Mouse (Mus musculus) left cerebral cortex, adult 2 months (tissue): ENCODE measurements around the gene Col9a3. TPM values are rescaled to one million over a fixed set of nuclear protein-coding genes. Genes with fewer than 3 reads are reported as not detected.

Source experiments
- DNase-seq, 2 experiments: peaks; one replicate each; pipeline ENCODE4 v3.0.0; 2021 to 2022; ENCODE audit warnings: low spot score in 2 of 2, mixed read lengths in 1 of 2; ENCODE audit errors: extremely low spot score in 1 of 2
- H3K27ac ChIP-seq: fragments of 200-600 bp; 2 replicates; pipeline ENCODE4 v1.8.1; 2022
- H3K4me3 ChIP-seq: fragments of 200-600 bp; 2 replicates; pipeline ENCODE4 v1.8.1; 2022
- CTCF ChIP-seq: fragments of 200-600 bp; IDR thresholded peaks from 2 replicates; pipeline ENCODE4 v1.8.1; 2022; ENCODE audit warnings: antibody characterized with exemption, mild to moderate bottlenecking, moderate library complexity
- intact Hi-C: fragments of 180-260 bp; cut with DNase I; formaldehyde crosslinking; loops from one replicate; pipeline ENCODE4 v1.15.1; 2025
- long read RNA-seq, 2 experiments: library from polyadenylated mRNA; stranded (forward); transcript quantifications; one replicate each; pipeline ENCODE4 v2.0.0; 2021; ENCODE audit warnings: borderline mapping rate in 2 of 2
- total RNA-seq, 2 experiments: library from RNA; stranded (reverse); gene quantifications; 2 replicates each; pipeline ENCODE4 v1.2.3; 2021

Col9a3 gene
- 1 to 10 TPM; 5.1 to 7.2 TPM for total RNA-seq
- long read RNA-seq, experiment 1, partial matches to known transcripts: 0 of 2 reads
- long read RNA-seq, experiment 1, other reads (novel, unspliced or antisense): 1 of 2 reads
- long read RNA-seq, experiment 2, partial matches to known transcripts: 0 of 2 reads
- long read RNA-seq, experiment 2, other reads (novel, unspliced or antisense): 1 of 2 reads

DNA sequence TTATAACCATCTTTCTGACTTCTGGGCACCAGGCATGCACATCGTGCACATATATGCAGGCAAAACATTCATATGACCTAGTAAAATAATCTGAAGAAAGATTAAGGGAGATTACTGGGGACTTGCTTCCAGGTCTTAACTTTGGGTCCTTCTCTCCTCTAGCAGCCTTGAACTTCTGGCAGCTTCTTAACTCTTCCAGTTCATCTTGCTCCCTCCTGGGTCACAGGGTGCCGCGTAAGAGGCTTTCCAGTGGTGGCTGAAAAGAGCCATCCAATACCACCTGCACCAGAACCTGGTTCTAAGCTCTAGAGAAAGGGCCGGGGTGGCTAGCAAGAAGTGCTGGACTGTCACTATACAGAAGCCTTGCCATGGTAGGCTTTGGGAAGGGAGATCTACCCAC is at the start of gene Col9a3:
Gene Col9a3, plus strand, starts transcription at position 301 of the 400 bp plus-strand sequence.
- Histone ChIP-seq H3K27ac (no peak within 1 kb of the TSS), H3K4me3 (peak within 1 kb of the TSS; percentile 24)
- no peak for TF ChIP-seq CTCF
- intact Hi-C loops: no loop called here
- DNase-seq: no peak

DNA sequence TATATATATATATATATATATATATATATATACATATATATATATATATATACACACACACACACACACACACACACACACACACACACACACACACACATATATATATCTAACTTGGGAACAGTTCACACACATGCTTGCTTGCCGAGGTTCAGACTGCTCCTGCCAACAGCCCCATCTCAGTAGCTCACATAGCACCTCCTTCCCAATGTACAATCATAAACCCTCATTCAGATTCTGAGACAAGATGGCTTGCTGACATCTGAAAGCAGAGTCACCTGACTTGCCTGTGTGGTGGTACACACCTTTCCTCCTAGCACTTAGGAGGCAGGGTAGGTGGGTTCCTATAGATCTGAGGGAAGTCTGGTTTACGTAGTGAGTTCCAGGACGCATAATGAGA is 45.2 kb upstream of the Col9a3 start:
- intact Hi-C loops: no loop called here
- no peak for TF ChIP-seq CTCF
- DNase-seq: no peak
- Histone ChIP-seq H3K4me3 (no peak overlapping the region), H3K27ac (no peak overlapping the region)

DNA sequence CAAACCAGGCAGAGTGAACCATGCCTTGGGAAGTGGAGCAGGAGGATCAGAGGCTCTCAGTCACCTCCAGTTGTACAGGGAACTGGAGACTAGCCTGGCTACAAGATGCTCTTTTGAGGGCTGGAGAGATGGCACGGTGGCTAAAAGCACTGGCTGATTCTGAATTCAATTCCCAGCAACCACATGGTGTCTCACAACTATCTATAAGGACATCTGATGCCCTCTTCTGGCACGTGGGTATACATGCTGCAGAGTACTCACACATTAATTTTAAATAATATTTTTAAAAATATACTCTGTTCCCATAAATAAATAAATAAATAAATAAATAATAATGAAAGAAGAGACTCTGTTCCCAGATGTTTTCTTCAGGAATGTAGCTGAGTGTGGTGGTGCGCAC is 42.4 kb upstream of the Col9a3 start:
- intact Hi-C loops: no loop called here
- no peak for DNase-seq
- peak; percentile 42 for TF ChIP-seq CTCF
- Histone ChIP-seq H3K4me3 (no peak overlapping the region), H3K27ac (no peak overlapping the region)

DNA sequence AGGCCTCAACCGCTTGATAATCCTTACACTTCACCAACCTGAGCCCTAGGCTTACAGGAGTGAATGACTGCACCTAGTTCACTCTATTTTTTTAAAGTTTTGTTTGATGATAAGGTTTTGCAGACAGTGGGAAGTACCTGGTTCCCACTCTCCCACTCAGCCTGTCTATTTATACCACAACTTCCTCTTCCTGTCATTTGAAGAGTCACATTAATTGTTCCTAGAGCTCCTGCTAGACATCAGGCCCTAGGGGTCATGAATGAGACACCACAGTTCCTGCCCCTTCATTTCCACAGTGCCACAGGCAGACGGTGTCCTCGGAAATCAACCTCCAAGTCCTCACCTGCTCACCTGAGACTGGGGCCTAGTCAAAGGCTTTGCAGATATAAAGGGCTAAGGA is 41.1 kb upstream of the Col9a3 start:
- no peak for DNase-seq
- Histone ChIP-seq H3K4me3 (no peak overlapping the region), H3K27ac (no peak overlapping the region)
- TF ChIP-seq CTCF: no peak
- intact Hi-C loops: no loop called here

DNA sequence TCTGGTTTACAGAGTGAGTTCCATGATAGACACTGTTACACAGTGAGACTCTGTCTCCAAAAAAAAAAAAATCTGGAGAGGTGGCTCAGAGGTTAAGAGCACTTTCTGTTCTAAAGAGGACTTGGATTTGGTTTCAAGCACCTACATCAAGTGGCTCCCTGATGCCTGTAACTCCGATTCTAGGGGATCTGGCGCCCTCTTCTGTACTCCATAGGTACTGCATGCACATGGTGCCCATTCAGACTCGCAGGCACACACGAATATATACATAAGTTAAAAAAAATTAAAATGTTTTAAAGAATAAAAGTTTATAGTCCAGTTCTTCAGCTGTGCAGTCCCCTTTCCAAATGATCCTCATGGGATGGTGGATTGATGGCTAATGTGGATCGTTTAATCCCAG is 37.3 kb upstream of the Col9a3 start:
- peak; percentile 54 for TF ChIP-seq CTCF
- no peak for DNase-seq
- intact Hi-C loops: loop anchor here (2.0 to 5.0 kb wide), 2 partner anchors 87 to 193 kb away; no protein-coding TSS in a partner anchor
- no peak overlapping the region for H3K4me3 ChIP-seq
- no peak overlapping the region for H3K27ac ChIP-seq

DNA sequence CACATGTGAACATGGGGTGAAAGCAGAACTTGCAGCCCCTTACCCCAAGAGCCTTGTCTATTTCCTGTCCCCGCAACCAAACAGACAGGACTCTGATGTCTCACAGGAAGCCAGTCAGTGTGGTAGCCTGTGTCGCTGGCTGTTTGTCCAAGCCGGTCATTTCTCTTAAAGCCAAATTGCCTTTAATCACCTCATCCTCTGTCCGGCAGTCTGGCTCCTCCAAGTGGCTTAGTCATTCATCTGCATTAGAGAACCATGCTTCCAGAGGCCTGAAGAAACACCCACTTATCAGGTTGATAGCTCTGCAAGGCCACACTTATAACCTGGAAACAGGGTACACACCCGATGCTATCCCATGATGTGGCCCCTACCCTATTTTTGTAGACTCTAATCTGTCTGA is 35.4 kb upstream of the Col9a3 start:
- Histone ChIP-seq H3K27ac (no peak overlapping the region), H3K4me3 (no peak overlapping the region)
- DNase-seq: no peak
- intact Hi-C loops: loop anchor here (5.0 kb wide), 1 partner anchor 195 kb away; no protein-coding TSS in a partner anchor
- TF ChIP-seq CTCF: no peak; the same call in 1 of the 2 replicates

DNA sequence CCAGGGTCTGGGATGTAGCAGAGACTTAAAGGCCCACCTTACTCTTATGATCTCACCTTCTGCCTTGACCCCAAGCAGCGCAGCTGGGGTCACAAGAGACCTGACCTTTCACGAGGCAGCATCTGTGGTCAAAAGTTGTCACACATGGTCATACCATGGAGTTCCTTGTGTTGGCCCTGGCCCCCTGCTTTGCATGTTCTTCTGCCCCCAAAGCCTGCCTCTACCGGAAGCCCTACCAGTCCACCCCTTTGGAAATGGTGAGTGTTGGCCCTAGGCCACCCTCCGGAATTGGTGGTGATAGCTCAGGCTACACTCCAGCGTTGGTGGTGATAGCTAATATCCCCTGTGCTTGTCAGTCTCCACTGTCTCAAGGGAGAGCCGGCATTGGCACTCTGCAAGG is 34.3 kb upstream of the Col9a3 start:
- no peak for DNase-seq
- Histone ChIP-seq H3K27ac (no peak overlapping the region), H3K4me3 (no peak overlapping the region)
- no peak for TF ChIP-seq CTCF
- intact Hi-C loops: loop anchor here (5.0 kb wide), 1 partner anchor 196 kb away; no protein-coding TSS in a partner anchor

DNA sequence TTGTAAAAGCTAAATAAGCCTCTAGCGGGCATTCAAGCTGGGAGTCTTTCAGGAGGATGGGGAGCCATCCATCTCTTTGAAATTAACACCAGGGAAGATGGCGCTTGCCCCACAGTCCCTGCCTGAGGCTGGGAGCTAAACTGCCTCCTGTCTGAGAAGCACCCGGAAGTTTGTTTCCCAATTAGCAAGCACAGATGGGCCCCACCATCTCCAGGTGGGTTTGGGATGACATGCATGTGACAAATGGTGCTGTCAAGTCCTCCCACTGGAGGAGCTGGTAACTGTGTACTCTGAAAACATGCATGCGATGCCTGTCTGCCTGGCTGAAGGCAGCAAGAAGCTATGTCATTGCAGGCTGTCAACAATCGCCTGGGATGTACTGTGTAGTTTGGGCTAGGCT is 33.7 kb upstream of the Col9a3 start:
- intact Hi-C loops: loop anchor here (5.0 kb wide), 1 partner anchor 197 kb away; no protein-coding TSS in a partner anchor
- no peak for TF ChIP-seq CTCF
- no peak overlapping the region for H3K27ac ChIP-seq
- DNase-seq: no peak
- H3K4me3 ChIP-seq: no peak overlapping the region

DNA sequence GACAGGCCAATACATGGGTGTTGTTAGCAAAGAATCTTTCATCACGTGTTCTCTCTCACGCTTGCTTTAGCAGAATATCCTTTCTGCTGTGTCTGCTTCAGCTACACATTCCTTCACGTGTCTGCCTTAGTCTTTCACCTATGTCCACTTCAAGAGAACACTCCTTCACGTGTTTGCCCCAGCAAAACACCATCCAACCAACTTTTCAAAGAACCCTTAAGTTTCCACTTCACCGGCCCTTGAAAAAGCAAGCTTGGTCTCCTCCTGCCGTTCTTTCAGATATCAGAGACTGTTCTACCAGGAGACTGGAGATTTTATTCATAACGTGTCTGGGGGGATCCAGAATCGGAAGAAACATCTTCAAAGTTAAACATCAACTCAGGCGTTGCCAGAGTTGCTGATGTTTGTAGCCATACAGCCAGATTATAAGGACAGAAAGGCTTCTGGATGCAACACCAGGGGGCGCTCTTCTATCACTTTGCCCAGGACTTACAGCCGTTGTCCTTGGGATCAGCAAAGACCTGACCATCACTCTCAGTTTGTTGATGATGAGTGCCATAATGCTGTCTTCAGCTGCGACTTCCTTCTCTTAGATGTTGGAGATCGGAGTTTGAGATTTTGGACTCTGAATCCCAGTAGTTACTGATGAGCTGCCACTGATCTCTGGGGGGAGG is 31.2 kb upstream of the Col9a3 start:
- Histone ChIP-seq H3K4me3 (no peak overlapping the region), H3K27ac (no peak overlapping the region)
- peak; percentile 69 for TF ChIP-seq CTCF
- intact Hi-C loops: no loop called here
- DNase-seq: no peak

DNA sequence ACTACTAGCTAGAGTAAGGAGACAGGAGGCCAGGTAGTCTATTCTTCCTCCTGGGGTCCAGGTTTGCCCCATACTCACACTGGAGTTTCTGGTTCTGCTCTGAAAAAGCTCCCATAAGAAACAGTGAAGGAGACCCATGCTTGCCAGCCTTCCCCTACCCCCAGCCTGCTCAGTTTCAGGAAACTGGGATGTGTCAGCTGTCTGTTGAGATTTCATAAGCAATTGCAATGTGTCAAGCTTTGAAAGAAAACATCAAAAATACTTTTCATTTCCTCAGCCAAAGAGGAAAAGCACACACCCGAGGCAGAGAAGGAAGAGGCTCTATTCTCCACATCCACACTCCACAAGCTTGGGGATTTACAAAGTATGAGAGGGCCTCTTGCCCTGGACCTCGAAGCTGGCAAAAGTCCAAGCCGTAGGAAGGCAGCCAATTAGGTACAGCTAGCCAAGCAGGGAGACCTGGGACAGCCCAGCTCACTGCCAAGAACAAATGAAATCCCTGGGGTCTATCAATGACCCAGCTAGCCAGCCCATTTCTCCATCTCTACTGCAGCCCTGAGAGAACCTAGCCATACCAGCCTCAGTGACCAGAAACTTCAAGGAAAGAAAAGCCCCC is 28.5 kb upstream of the Col9a3 start:
- DNase-seq: no peak
- TF ChIP-seq CTCF: no peak
- no peak overlapping the region for H3K27ac ChIP-seq
- intact Hi-C loops: no loop called here
- no peak overlapping the region for H3K4me3 ChIP-seq

DNA sequence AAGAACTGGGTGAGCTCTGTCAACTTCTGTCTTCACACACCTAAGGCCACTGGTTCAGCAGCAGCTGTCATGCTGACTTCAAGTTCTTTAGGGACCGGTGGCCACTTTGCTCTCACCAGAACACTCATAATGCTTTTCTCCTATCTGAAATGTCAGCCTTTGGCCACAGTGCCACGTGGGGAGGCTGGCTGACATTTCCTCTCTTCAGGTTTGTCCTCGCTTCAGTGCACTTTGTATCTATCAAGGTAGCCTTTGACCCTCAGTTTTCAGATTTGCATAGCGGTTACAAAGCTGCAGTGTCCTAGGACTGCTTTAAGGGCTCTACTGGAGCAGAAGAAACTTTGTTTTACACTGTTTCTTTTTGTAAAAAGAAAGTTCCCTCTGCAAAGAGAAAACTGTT is 21.1 kb upstream of the Col9a3 start:
- H3K27ac ChIP-seq: no peak overlapping the region
- intact Hi-C loops: no loop called here
- H3K4me3 ChIP-seq: no peak overlapping the region
- no peak for TF ChIP-seq CTCF
- no peak for DNase-seq

DNA sequence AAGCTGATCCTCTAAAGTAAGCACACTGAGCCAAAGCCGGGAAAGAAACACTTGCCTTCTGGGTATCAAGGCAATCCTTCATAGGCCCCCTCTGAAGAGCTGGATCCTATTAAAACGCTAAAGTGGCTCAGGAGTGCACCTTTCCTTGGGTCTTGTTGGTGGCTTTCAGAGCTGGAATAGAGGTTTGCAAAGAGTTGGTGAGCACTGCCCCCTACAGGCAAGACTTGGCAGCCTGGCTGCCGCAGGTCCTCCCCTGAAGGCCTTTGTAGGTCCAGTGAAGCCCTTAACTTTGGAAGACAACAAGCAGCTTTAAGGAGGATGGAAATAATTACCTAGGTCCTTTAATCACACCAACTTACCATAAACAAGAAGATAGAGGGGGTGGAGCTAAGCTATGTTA is 18.9 kb upstream of the Col9a3 start:
- peak; percentile 97 for TF ChIP-seq CTCF

More for the DNA sequence above, 18.9 kb upstream of the Col9a3 start:
- intact Hi-C loops: loop anchor here (1.0 to 2.0 kb wide), 3 partner anchors 105 to 302 kb away; no protein-coding TSS in a partner anchor
- H3K4me3 ChIP-seq: no peak overlapping the region
- peak; percentile 69 to 76 for DNase-seq
- no peak overlapping the region for H3K27ac ChIP-seq
